Mouse (Mus musculus) urinary bladder, postnatal 25 days (tissue): Measurements from ENCODE around the gene Alkbh6.
A peak's percentile ranks its signal among the peaks of the same experiment; 100 is the strongest.

ENCODE experiments used
- DNase-seq: peaks from one replicate; pipeline ENCODE4 v3.0.0; 2022; ENCODE audit warnings: low spot score

The Alkbh6 gene

DNA sequence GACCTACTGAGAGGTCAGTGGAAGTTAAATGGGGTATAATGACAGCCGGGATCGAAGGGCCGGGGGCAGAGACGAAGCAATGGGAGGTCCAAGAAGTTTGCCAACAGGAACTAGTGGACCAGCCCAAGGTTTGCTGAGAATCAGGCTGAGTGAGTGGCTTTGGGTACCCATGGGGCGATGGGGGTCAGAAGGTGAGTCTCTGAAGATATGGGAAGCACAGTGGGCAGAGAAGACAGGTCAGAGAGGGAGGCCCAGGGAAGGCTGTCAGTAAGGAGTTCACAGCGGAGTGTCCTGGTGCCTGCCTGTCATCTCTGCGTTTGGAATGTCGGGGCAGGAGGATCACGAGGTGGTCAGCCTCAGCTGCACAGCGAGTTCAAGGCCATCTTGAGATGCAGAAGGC, 19.9 kb downstream of the Alkbh6 start:
- no peak for DNase-seq

GRCm38 (mm10) chr7:30331887-30332286, 23.4 kb downstream of the Alkbh6 start:
- peak; percentile 47 for DNase-seq

DNA sequence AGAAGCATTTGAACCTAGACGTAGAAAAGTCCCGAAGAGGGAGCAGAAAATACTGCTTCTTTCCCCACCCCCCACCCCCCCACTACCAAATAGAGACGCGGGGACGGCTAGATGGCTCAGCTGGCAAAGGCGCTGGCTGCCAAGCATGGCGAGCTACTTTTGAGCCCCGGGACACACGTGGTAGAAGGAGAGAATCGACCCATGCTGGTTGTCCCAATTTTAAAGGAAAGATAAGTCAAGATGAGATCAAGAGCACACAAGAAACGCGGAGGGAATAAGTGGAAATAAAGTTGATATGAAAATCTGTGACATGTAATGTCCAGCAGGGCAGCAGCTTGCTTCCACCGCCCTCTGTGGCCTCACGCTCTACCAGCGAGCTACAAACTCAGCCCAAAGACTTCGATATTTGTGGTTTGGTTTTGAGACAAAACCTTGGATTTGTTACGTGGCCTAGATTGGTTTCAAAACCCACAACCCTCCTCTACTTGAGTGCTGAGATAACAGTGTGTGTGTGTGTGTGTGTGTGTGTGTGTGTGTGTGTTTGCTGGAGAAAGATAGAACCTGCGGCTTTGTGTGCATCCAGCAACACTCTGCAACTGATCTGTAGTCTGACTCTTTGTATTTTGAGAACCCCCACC, 24.2 kb downstream of the Alkbh6 start:
- no peak for DNase-seq

- no peak for DNase-seq
Measured at GRCm38 (mm10) chr7:30333436-30333835, 24.9 kb downstream of the Alkbh6 start.

- no peak for DNase-seq
Measured at GRCm38 (mm10) chr7:30334563-30334962, 26.0 kb downstream of the Alkbh6 start.

DNA sequence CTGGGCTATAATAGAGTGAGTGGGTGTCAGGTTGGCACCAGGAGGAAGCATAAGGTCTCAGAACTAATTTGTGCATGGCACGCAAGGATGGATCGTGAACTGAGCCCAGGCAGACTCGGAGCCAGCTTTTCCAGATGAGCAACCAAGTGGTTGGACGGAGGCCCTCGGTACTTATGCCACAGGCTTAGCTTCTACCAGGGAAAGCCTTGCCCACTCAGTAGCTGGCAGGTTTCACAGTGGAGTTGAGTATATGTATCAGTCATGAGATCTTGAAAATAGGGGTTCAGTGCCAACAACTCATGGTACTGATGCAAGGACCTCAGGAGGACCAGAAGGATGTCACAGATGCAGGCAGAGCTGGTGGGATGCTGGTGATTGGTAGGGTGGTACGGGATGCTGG, 27.2 kb downstream of the Alkbh6 start:
- no peak for DNase-seq

DNA sequence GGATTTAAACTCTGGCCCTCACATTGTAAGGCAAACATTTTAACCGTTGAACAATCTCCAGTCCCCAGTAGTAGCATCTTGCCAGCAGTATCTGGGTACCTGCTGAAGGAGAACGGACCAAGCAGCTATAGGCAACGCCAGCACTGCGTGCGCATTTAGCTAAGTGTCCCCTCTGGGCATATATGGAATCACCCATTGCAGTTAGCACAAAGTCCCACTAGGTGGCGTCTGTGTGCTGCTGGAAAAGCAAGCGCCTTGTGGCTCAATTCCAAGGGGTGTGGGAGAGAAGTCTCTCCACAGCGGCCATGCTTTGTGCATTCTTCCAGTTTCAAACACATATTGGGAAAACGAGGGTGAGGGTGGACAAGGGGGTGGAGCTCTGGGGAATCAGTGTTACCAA, 27.9 kb downstream of the Alkbh6 start:
- DNase-seq = peak; percentile 82

GRCm38 (mm10) chr7:30339432-30340109, 31.1 kb downstream of the Alkbh6 start:
- no peak for DNase-seq

- DNase-seq = peak; percentile 71
Measured at GRCm38 (mm10) chr7:30346635-30347379, 38.3 kb downstream of the Alkbh6 start.

GRCm38 (mm10) chr7:30347828-30348227, 39.3 kb downstream of the Alkbh6 start:
- DNase-seq = peak; percentile 59

- peak; percentile 73 for DNase-seq
Measured at GRCm38 (mm10) chr7:30353279-30353822, 44.8 kb downstream of the Alkbh6 start.

- DNase-seq = no peak
Measured at GRCm38 (mm10) chr7:30354059-30354458, 45.5 kb downstream of the Alkbh6 start.

- DNase-seq = no peak
Measured at GRCm38 (mm10) chr7:30358378-30359186, 50.1 kb downstream of the Alkbh6 start.

DNA sequence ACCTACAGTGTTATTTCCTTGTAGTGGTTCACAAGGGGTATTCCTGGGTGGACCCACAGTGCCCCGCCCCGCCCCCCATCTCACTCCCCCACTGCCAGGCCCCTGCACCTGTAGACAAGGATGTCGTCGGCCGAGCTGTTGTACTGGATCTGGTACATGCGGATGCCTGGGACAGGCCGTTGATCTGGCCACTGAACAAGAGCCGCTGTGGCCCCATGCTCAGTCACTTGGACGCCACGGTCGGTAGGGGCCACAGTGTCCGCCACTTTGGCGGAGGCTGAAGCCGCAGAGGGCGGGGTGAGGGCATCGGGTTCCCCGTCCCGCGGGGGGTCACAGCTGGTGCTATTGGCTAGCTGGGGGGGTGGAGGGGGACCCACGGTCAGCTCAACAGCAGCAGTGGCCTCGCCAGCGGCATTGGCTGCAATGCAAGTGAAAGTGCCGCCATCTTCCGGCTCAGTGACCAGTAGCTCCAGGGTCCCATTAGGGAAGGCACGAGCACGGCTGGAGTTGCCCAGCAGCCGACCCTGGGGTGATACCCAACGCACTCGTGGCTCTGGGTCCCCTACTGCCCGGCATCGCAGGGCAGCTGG, 50.9 kb downstream of the Alkbh6 start:
- DNase-seq = no peak

- no peak for DNase-seq
Measured at GRCm38 (mm10) chr7:30360028-30360427, 51.5 kb downstream of the Alkbh6 start.

DNA sequence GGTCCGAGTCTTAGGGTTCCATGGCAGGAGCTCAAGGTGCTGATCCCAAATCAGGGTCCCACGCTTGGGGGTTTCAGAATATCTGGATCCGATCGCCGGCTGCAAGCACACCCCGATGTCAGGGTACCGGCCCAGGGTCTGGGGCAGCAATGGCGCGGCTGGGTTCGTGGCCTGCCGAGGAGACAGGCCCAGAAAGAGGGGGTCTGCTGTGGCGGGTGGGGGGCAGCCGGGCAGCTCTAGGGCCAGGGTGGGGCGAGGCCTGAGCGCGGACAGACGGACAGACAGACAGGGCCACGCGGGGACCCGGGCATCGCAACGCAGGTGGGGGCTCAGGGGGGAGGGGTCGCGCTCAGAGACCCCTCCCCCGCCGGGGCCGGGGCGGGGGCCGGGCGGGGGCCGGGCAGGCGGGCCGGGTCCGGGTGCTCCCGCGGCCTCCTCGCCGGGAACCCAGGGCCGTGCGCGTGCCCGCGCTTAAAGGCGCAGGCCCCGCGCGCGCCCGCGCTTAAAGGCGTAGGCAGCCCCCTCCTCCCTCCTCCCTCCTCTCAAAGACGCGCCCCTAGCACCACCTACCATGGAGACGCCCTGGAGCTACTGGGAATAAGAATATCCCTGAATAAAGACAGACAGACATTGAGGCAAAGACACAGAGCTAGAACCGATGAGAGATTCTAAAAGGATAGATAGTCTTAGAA, 54.3 kb downstream of the Alkbh6 start, which contains the start of gene Lrfn3:
Gene Lrfn3 (minus strand): TSS at position 121 of the 692 bp plus-strand sequence.
- no peak for DNase-seq

GRCm38 (mm10) chr7:30363344-30363738, 54.8 kb downstream of the Alkbh6 start:
- no peak for DNase-seq
